In the genomic region with DNA sequence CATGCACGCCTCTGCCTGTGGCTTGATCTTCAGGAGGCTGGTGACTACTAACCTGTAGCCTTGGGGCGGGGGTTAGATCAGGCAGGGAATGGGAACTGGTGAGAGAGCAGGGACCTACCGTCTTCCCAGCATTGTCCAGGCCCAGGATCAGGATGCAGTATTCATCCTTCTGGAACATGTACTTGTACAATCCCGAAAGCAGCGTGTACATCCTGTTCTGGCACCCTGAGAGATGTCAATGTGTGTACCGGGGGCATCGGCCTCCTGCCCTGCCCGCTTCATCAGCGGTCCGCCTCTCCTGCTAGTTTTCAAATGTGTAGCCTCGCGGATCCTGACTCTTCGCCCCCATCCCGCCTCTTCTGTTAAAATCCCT, we compare ENCODE assay signal across 8 mouse cellular contexts. TPM values are rescaled to one million over a fixed set of nuclear protein-coding genes. Genes with fewer than 3 reads are reported as not detected.
DNase-seq lines count a peak whose midpoint lies in the region; ATAC-seq lines count a peak whose summit lies in the region.

No protein-coding gene starts in this region.

- H3K4me2 ChIP-seq in forebrain, embryonic 13.5 days = peak overlapping the region; percentile 98
- peak overlapping the region; percentile 95 for H3K4me2 ChIP-seq in liver, embryonic 13.5 days

- intact Hi-C loops in heart, postnatal 10 days (cut with DNase I) = no loop called here

- WGBS in forebrain, embryonic 13.5 days = 9% methylated on average over 14 of the region's 14 CpGs
- 7% methylated on average over 14 of the region's 14 CpGs for WGBS in liver, embryonic 13.5 days (ENCODE audit: insufficient replicate concordance)

- H3K4me1 ChIP-seq in forebrain, embryonic 13.5 days = peaks cover 43% of the 10 kb centered on the region
- H3K4me1 ChIP-seq in liver, embryonic 13.5 days (replicated peaks) = peaks cover 42% of the 10 kb centered on the region

- DNase-seq in heart, adult 11 months = peak; percentile 93
- DNase-seq in heart, postnatal 10 days = no peak
- DNase-seq in liver, embryonic 13.5 days = no peak
- DNase-seq in adrenal gland, postnatal 10 days = no peak
- DNase-seq in adrenal gland, postnatal 25 days = no peak
- DNase-seq in frontal cortex, postnatal 14 days (ENCODE audit: low spot score in 2 of 2) = no peak

- no peaks in the 10 kb centered on the region for H3K27me3 ChIP-seq in forebrain, embryonic 13.5 days
- no peaks in the 10 kb centered on the region for H3K27me3 ChIP-seq in liver, embryonic 13.5 days

- H3K27ac ChIP-seq in forebrain, embryonic 13.5 days = peak overlapping the region; percentile 85
- H3K27ac ChIP-seq in liver, embryonic 13.5 days = peak overlapping the region; percentile 88

- peaks cover 49% of the 10 kb centered on the region for H3K36me3 ChIP-seq in forebrain, embryonic 13.5 days (ENCODE audit: poor library complexity, severe bottlenecking)
- H3K36me3 ChIP-seq in liver, embryonic 13.5 days = peaks cover 45% of the 10 kb centered on the region

- peak; percentile 3 for ATAC-seq in CD4-positive, CD25-positive, alpha-beta regulatory T cell, adult 4 months
- no peak; the same call in 1 of the 2 replicates for ATAC-seq in forebrain, embryonic 13.5 days
- ATAC-seq in liver, embryonic 13.5 days (ENCODE audit: low read depth) = 0 out of 2 replicates have a peak, but pooled peaks have one; percentile 0

- peak overlapping the region; percentile 81 for H3K4me3 ChIP-seq in forebrain, embryonic 13.5 days
- H3K4me3 ChIP-seq in liver, embryonic 13.5 days (replicated peaks) = peak overlapping the region; percentile 88

- H3K9ac ChIP-seq in forebrain, embryonic 13.5 days = peak overlapping the region; percentile 92
- peak overlapping the region; percentile 92 for H3K9ac ChIP-seq in liver, embryonic 13.5 days

- H3K9me3 ChIP-seq in forebrain, embryonic 13.5 days (replicated peaks) = no peaks in the 10 kb centered on the region
- no peaks in the 10 kb centered on the region for H3K9me3 ChIP-seq in liver, embryonic 13.5 days (replicated peaks)

RNA-seq across cellular contexts. Expression of a gene that starts 0.3 kb away (rescaled TPM):
- total RNA-seq in heart, postnatal 10 days (2021) = 10 to 100 TPM; 19.6 to 19.7 TPM
- 10 to 100 TPM; 16.4 to 23.4 TPM for polyA plus RNA-seq in CD4-positive, CD25-positive, alpha-beta regulatory T cell, adult 4 months (2017; shearing (Covaris generic))
- polyA plus RNA-seq in forebrain, embryonic 13.5 days (2015; fragmentation: Nextera tagmentation; extraction: Ambion mirVana) = 54.6 and 58.5 TPM in 2 replicates
- polyA plus RNA-seq in liver, embryonic 13.5 days (2015; fragmentation: Nextera tagmentation; extraction: Ambion mirVana) = 12.3 and 13.8 TPM in 2 replicates
- total RNA-seq in adrenal gland, postnatal 10 days (2021) = 10 to 100 TPM; 26.1 to 37.0 TPM
- 51.2 and 61.6 TPM in 2 replicates for total RNA-seq in adrenal gland, postnatal 25 days (2021)

RNA-seq across cellular contexts. Expression of a gene that starts 0.7 kb away (rescaled TPM):
- total RNA-seq in heart, postnatal 10 days (2021) = 10 to 100 TPM; 38.3 to 40.4 TPM
- 10 to 100 TPM; 67.6 to 76.2 TPM for polyA plus RNA-seq in CD4-positive, CD25-positive, alpha-beta regulatory T cell, adult 4 months (2017; shearing (Covaris generic))
- 90.5 and 98.2 TPM in 2 replicates for polyA plus RNA-seq in forebrain, embryonic 13.5 days (2015; fragmentation: Nextera tagmentation; extraction: Ambion mirVana)
- polyA plus RNA-seq in liver, embryonic 13.5 days (2015; fragmentation: Nextera tagmentation; extraction: Ambion mirVana) = 26.6 and 27.8 TPM in 2 replicates
- 10 to 100 TPM; 37.9 to 48.2 TPM for total RNA-seq in adrenal gland, postnatal 10 days (2021)
- total RNA-seq in adrenal gland, postnatal 25 days (2021) = 40.8 and 49.7 TPM in 2 replicates

RNA-seq across cellular contexts. Expression of a gene that starts 15.4 kb away (rescaled TPM):
- total RNA-seq in heart, postnatal 10 days (2021) = 1 to 10 TPM; 9.3 to 9.9 TPM
- polyA plus RNA-seq in CD4-positive, CD25-positive, alpha-beta regulatory T cell, adult 4 months (2017; shearing (Covaris generic)) = 100 to 1,000 TPM; 302 to 371 TPM
- 33.1 and 37.1 TPM in 2 replicates for polyA plus RNA-seq in forebrain, embryonic 13.5 days (2015; fragmentation: Nextera tagmentation; extraction: Ambion mirVana)
- polyA plus RNA-seq in liver, embryonic 13.5 days (2015; fragmentation: Nextera tagmentation; extraction: Ambion mirVana) = 5.1 and 6.0 TPM in 2 replicates
- 10 to 100 TPM in 1 of 2 experiments, 1 to 10 TPM in 1; 8.8 to 19.2 TPM for total RNA-seq in adrenal gland, postnatal 10 days (2021)
- 24.7 and 33.2 TPM in 2 replicates for total RNA-seq in adrenal gland, postnatal 25 days (2021)

RNA-seq across cellular contexts. Expression of a gene that starts 44.9 kb away (rescaled TPM):
- total RNA-seq in heart, postnatal 10 days (2021) = 10 to 100 TPM; 24.8 to 27.7 TPM
- polyA plus RNA-seq in CD4-positive, CD25-positive, alpha-beta regulatory T cell, adult 4 months (2017; shearing (Covaris generic)) = 10 to 100 TPM; 42.4 to 44.3 TPM
- 35.9 and 49.3 TPM in 2 replicates for polyA plus RNA-seq in forebrain, embryonic 13.5 days (2015; fragmentation: Nextera tagmentation; extraction: Ambion mirVana)
- 24.5 and 26.2 TPM in 2 replicates for polyA plus RNA-seq in liver, embryonic 13.5 days (2015; fragmentation: Nextera tagmentation; extraction: Ambion mirVana)
- 10 to 100 TPM; 33.0 to 50.3 TPM for total RNA-seq in adrenal gland, postnatal 10 days (2021)
- total RNA-seq in adrenal gland, postnatal 25 days (2021) = 43.4 and 44.7 TPM in 2 replicates

RNA-seq across cellular contexts. Expression of a gene that starts 50.2 kb away (rescaled TPM):
- under 1 TPM in 1 of 2 experiments, not detected in 1; 0.37 TPM for total RNA-seq in heart, postnatal 10 days (2021)
- polyA plus RNA-seq in CD4-positive, CD25-positive, alpha-beta regulatory T cell, adult 4 months (2017; shearing (Covaris generic)) = not detected
- 651 and 655 TPM in 2 replicates for polyA plus RNA-seq in forebrain, embryonic 13.5 days (2015; fragmentation: Nextera tagmentation; extraction: Ambion mirVana)
- 0.60 and 0.91 TPM in 2 replicates for polyA plus RNA-seq in liver, embryonic 13.5 days (2015; fragmentation: Nextera tagmentation; extraction: Ambion mirVana)
- total RNA-seq in adrenal gland, postnatal 10 days (2021) = 10 to 100 TPM; 19.1 to 35.7 TPM
- 9.8 and 12.2 TPM in 2 replicates for total RNA-seq in adrenal gland, postnatal 25 days (2021)
